Mouse (Mus musculus) duodenum, adult 2 months (tissue): Measurements from ENCODE around the gene Gdf15. TPM values are rescaled to one million over a fixed set of nuclear protein-coding genes. Genes with fewer than 3 reads are reported as not detected.

ENCODE experiments used
- polyA plus RNA-seq: library from polyadenylated mRNA; depleted of rRNA; stranded (reverse); fragments of >200 nt; gene quantifications from 2 replicates; pipeline ENCODE4 v1.2.3, GENCODE M21; 2012; ENCODE audit warnings: low replicate concordance; rRNA removed

Gdf15 gene
- 7.2 and 7.6 TPM in 2 replicates for polyA plus RNA-seq

DNA sequence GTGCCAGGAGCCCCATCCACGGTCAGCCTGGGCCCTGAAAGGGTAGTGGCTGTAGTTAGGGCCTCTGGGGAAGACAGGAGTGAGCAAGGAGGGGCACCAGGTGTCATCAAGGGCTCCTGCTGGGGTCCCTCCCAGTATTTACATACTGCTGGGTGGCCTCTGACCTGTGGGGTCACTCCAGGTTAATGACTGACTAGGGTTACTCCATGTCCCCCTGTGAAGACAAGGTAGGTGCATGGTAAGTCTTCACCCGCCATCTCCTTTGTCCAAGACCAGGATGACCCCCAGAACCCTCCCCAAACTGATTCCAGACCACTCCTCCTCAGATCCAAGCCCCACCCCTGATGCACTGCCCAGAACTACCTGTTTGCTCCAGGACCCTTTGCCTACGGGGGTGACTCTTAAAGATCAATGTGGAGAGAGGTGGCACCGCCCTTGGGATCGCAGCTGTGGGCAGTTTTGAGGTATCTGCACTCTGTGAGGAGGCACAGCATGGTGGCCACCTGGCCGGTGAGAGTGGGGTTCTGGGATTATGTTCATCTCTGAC lies at the start of gene Gdf15:
Gdf15 (minus strand) TSS at position 111 of the 547 bp plus-strand sequence.

DNA sequence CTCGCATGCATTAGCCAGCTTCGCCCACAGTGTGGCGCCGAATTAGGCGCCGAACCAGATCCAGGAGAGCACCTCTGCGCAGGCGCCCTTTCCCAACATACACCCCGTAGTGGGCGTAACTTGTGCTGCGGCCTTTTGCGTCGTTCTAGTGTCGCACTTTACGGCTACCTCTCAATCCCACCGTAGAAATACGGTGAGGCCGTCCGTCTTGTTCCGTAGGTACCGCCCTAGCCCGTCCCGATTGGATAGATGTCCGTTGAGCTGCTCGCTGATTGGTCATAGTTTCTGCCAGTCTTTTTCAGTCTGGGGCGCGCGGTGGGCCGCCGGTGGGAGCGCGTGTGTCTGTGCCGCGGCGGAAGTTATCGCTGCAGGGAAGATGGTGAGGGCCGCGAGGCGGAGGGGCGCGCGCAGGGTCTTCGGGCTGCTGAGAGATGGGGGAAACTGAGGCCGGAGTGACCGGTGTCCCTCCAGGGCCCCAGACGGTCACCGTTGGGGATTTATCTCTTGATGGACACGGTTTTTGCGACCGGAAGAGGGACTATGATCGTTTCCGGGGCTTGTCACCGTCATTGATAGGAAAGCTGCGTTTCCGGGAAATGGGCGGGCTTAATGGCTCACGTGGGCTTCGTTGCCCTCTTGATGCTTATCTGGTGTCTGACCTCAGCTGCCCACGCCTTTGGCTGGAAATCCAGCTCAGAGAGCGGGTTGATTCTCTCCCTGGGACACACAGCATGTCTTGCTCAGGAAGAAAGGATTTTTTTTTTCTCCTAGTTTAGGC lies 41.0 kb upstream of the Gdf15 start, which contains the start of gene Lsm4:
Lsm4 (plus strand) TSS at position 170 of the 778 bp plus-strand sequence.

DNA sequence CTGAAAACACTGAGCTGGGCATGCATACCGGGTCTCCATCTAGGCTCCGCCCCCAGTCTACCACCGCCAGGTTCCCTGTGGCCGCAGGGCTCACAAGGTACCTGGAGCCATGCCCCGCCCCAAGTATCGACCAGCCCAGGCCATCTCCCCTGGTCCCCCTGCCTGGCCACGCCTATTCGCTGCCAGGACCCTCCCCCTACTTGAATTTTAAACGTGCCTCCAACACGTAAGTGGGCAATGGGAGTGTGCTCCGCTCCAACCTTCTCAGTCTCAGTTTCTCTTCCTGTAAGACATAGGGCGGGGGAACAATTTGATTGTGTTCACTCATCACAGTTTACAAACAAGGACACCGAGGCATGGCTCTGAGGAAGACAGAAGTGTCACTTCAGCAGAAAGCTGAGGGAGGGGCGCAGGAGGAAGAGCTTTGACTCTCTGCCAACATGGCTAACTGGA lies 28.0 kb upstream of the Gdf15 start, which contains the start of gene Pgpep1:
Pgpep1 (minus strand) TSS at position 116 of the 453 bp plus-strand sequence.

DNA sequence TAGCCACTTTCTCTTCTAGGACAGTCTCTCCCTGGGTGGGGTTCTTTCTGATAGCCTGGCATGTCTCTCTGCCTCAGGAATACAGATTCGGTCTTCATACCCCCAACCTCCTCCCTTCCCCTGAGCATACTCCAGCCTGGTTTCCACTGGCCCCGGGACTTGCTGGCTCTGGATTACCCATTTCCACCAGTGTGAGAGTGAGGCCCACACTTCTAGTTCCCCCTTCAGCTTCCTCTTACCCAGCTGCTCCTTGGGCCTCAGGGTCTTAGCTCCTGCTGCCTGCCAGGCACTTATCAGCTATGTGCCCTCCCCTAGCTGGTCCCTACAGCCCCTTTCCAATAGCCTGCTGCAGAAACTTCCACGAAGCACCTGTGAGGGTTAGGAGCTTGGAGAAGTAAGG lies 16.4 kb downstream of the Gdf15 start, which contains the start of gene Lrrc25:
Lrrc25 (plus strand) TSS at position 262 of the 400 bp plus-strand sequence.

DNA sequence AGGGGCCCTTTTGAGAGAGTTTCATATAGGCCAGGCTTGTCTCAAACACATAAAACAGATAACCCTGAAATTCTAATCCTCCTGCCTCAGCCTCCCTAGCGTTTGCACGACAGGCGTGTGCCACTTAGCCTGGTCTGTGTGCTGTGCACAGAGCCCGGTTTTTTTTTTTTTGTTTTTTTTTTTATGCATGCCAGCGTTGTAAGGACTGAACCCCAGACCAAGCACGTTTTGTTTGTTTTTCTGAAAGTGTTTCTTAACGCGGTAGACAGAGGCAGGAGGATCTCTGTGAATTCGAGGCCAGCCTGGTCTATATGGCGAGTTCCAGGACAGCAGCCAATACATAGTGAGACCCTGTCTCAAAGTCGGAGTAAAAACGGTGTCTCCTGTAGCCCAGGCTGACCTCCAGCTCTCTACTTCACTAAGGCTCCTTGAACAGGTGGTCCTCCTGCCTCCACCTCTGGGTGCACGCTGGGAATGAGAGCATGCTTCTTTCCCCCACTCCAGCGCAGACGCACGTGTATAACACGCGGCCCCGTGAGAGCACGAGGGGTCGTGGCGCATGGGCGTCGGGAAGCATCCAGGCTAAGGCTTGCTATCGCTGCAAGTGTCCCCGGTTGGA lies 23.4 kb downstream of the Gdf15 start, which contains the start of gene Ssbp4:
Ssbp4 (minus strand) TSS at position 124 of the 619 bp plus-strand sequence.

DNA sequence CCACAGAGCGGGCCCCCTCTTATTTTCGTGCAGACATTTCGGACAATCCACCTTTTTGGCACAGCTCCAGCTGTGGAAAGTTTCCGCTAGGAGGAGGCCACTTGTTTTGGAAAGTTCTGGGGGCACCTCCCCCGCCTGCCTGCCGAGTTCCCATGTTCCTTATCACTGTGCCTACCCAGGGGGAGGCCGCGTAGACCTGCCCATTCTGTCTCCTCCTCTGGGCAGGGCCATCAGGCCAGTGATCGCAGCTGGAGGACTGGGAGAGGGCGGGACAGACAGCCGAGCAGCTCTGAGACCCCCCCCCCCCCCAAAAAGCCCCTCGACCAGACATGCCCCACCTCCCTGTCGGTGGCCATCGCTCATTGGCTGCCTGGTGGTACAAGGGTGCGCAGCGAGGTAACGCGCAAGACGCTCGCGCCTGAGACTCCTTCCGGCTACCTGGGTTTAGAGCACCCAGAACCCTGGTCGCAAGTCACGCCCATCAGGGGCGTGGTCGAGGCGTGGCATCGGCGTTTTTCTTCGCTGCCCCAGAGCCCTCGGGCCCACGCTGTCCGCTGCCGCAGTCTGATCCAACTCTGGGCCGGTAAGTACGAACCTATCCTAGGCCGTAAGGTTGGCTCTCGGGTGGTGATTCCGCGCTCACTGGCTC lies 38.2 kb downstream of the Gdf15 start, which contains the start of gene Isyna1:
Isyna1 (plus strand) TSS at position 413 of the 649 bp plus-strand sequence.

Other genes with a start within 250 kb of the Gdf15 start
- 12.2 and 17.8 TPM in 2 replicates for gene Crtc1, start 192.9 kb downstream of the Gdf15 start, polyA plus RNA-seq
- 22.5 and 31.2 TPM in 2 replicates for gene Klhl26, start 155.5 kb downstream of the Gdf15 start, polyA plus RNA-seq
- gene Tmem59l, start 145.1 kb downstream of the Gdf15 start, polyA plus RNA-seq = 2.5 TPM in 2 replicates
- gene Crlf1, start 139.3 kb downstream of the Gdf15 start, polyA plus RNA-seq = 2.7 and 9.8 TPM in 2 replicates
- gene Rex1bd, start 125.7 kb downstream of the Gdf15 start, polyA plus RNA-seq = 137 and 190 TPM in 2 replicates
- gene Uba52, start 121.7 kb downstream of the Gdf15 start, polyA plus RNA-seq = 1,130 and 1,246 TPM in 2 replicates
- 325 and 545 TPM in 2 replicates for gene Fkbp8, start 104.7 kb downstream of the Gdf15 start, polyA plus RNA-seq
- 64.0 and 85.0 TPM in 2 replicates for gene Kxd1, start 104.5 kb downstream of the Gdf15 start, polyA plus RNA-seq
- gene Ell, start 93.0 kb downstream of the Gdf15 start, polyA plus RNA-seq = 25.2 and 37.0 TPM in 2 replicates
- gene Isyna1, start 38.1 kb downstream of the Gdf15 start, polyA plus RNA-seq = 89.0 and 112 TPM in 2 replicates
- gene Ssbp4, start 23.6 kb downstream of the Gdf15 start, polyA plus RNA-seq = 192 and 205 TPM in 2 replicates
- 5.9 and 12.7 TPM in 2 replicates for gene Lrrc25, start 16.3 kb downstream of the Gdf15 start, polyA plus RNA-seq
- gene Pgpep1, start 27.9 kb upstream of the Gdf15 start, polyA plus RNA-seq = 53.9 and 98.0 TPM in 2 replicates
- 82.4 and 136 TPM in 2 replicates for gene Lsm4, start 40.8 kb upstream of the Gdf15 start, polyA plus RNA-seq
- 654 and 1,953 TPM in 2 replicates for gene Jund, start 66.5 kb upstream of the Gdf15 start, polyA plus RNA-seq
- gene Iqcn, start 71.0 kb upstream of the Gdf15 start, polyA plus RNA-seq = 0.01 and 0.06 TPM in 2 replicates
- 39.9 and 50.2 TPM in 2 replicates for gene Gm3336, start 86.1 kb upstream of the Gdf15 start, polyA plus RNA-seq
- 5.2 and 15.1 TPM in 2 replicates for gene Pde4c, start 91.3 kb upstream of the Gdf15 start, polyA plus RNA-seq
- 30.3 and 33.5 TPM in 2 replicates for gene Rab3a, start 122.2 kb upstream of the Gdf15 start, polyA plus RNA-seq
- gene Mpv17l2, start 128.5 kb upstream of the Gdf15 start, polyA plus RNA-seq = 107 and 299 TPM in 2 replicates
- 233 and 412 TPM in 2 replicates for gene Pik3r2, start 144.3 kb upstream of the Gdf15 start, polyA plus RNA-seq
- 54.1 and 62.5 TPM in 2 replicates for gene Mast3, start 172.6 kb upstream of the Gdf15 start, polyA plus RNA-seq
- gene Il12rb1, start 176.0 kb upstream of the Gdf15 start, polyA plus RNA-seq = 1.4 and 4.2 TPM in 2 replicates
- gene Arrdc2, start 207.3 kb upstream of the Gdf15 start, polyA plus RNA-seq = 38.6 and 40.6 TPM in 2 replicates
- 0.66 and 1.3 TPM in 2 replicates for gene Kcnn1, start 230.8 kb upstream of the Gdf15 start, polyA plus RNA-seq
- 49.4 and 62.1 TPM in 2 replicates for gene Ccdc124, start 241.5 kb upstream of the Gdf15 start, polyA plus RNA-seq